Mouse (Mus musculus): Measurements from ENCODE around the gene Lpin3.

Lpin3 gene

GRCm38 (mm10) chr2:160933890-160934289 lies 53.4 kb downstream of the Lpin3 start:
- DNase-seq (ENCODE audit: low read depth, low spot score): no peak

- no peak for DNase-seq (ENCODE audit: low read depth, low spot score)
Measured at GRCm38 (mm10) chr2:160934451-160934850, 54.0 kb downstream of the Lpin3 start.

GRCm38 (mm10) chr2:160940930-160941709 lies 60.6 kb downstream of the Lpin3 start:
- no peak for DNase-seq (ENCODE audit: low read depth, low spot score)

- DNase-seq (ENCODE audit: low read depth, low spot score): no peak
Measured at GRCm38 (mm10) chr2:160942443-160942842, 62.0 kb downstream of the Lpin3 start.

DNA sequence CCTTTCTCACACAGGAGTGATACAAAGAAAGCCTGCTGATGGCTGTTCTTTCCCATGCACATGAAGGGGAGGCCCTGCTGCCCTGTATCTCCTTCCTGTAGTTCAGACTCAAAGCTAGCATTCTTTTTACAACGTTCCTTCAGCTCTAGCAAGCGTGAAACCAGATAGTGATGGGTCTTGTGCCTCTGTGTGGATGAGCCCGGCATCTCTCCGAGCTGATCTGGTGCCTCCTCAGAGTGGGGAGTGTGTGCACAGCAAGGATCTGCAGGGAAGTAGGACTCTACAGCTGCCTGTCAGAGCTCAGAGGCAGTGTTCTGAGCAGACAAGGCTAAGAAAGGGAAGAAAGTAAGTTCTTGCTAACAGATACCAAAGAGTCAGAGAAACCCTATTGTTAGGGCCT lies 71.1 kb downstream of the Lpin3 start:
- no peak for DNase-seq (ENCODE audit: low read depth, low spot score)

DNA sequence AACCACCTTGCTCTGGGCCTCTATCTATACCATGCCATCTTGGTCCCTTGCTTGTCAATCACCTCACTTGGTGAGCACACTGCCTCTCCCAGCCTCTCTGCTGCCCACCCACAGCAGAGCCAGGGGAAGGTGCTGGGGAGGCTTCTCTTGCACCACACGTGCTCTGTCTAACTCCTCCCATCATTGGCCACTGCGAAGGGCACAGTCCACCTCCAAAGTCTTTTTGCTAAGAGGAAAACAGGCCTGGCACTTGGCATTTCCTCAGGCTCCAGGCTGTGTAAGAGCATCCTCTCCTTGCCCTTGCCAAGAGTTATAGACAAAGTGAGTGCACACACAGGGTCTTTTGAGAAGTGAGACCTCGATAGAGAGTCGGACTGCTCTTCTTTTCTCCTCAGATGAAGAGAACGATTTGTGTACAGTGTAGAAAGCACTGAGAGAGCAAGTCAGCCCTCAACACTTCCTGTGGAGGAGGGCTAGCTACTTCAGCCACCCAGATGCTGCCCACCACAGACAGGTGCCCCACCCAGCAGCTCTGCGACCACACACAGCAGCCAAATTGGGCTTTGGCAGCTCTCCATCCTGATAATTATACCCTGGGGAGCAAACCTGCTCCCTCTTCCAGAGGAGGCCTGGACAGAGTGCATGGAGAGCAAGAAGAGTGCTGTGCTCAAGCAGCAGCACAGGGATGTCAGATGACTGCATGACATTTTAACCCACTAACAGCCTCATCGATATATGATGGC lies 72.8 kb downstream of the Lpin3 start:
- DNase-seq (ENCODE audit: low read depth, low spot score): no peak

GRCm38 (mm10) chr2:160954541-160954940 lies 74.1 kb downstream of the Lpin3 start:
- DNase-seq (ENCODE audit: low read depth, low spot score): no peak

DNA sequence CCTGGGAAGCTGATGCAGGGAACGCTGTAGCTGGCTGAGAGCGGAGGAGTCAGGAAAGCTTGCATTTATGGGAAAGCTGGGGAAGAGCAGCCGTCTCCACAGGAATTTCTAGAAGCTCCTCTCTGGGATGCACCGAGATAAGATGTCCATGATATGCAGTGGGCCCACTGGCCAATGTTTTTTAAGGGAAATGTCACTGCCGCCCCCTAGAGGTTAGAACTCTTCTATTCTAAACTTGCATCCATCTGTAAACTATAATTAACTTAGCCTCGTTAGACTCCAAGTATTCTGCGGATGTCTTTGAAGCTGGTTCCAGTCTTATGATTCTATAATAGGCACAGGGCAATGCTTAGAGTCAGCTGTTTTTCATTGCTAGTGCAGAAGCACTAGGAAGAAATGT lies 74.9 kb downstream of the Lpin3 start:
- no peak for DNase-seq (ENCODE audit: low read depth, low spot score)
